Mouse (Mus musculus) cortical plate, adult 2 months (tissue): ENCODE measurements around the gene Ntpcr.

ENCODE experiments used
- CTCF ChIP-seq: fragments of 200-500 bp; IDR thresholded peaks from 2 replicates; pipeline ENCODE4 v1.5.1; 2011; ENCODE audit warnings: mild to moderate bottlenecking, control low read depth, low read length; ENCODE audit not compliant: insufficient read depth; ENCODE audit errors: extremely low read depth
- POLR2A ChIP-seq: fragments of 200-500 bp; IDR thresholded peaks from 2 replicates; pipeline ENCODE4 v1.6.1; 2011; ENCODE audit warnings: mild to moderate bottlenecking, low read length, control low read depth; ENCODE audit not compliant: insufficient read depth; ENCODE audit errors: extremely low read depth

- TF ChIP-seq CTCF (no peak), POLR2A (no peak)
These were observed 18.2 kb upstream of the Ntpcr start for GRCm38 (mm10) chr8:125711514-125711913.
